Mouse (Mus musculus) T-cell, adult 2 months (primary cell): ENCODE data around the gene Pank1.

Experiments used
- DNase-seq: peaks from one replicate; pipeline ENCODE4 v3.0.0; 2022; ENCODE audit warnings: low spot score

Pank1 gene

GRCm38 (mm10) chr19:34825946-34826655, 53.2 kb downstream of the Pank1 start:
- DNase-seq: peak; percentile 30

- DNase-seq: no peak
Measured at GRCm38 (mm10) chr19:34819577-34820170, 59.6 kb downstream of the Pank1 start.

- no peak for DNase-seq
Measured at GRCm38 (mm10) chr19:34815371-34815770, 63.9 kb downstream of the Pank1 start.

- no peak for DNase-seq
Measured at GRCm38 (mm10) chr19:34814696-34815095, 64.6 kb downstream of the Pank1 start.

- DNase-seq: no peak
Measured at GRCm38 (mm10) chr19:34813961-34814360, 65.3 kb downstream of the Pank1 start.

GRCm38 (mm10) chr19:34813533-34813932, 65.7 kb downstream of the Pank1 start:
- DNase-seq: no peak

GRCm38 (mm10) chr19:34812711-34813110, 66.5 kb downstream of the Pank1 start:
- no peak for DNase-seq

GRCm38 (mm10) chr19:34807173-34807572, 72.1 kb downstream of the Pank1 start:
- DNase-seq: no peak

- DNase-seq: no peak
Measured at GRCm38 (mm10) chr19:34805071-34805470, 74.2 kb downstream of the Pank1 start.

GRCm38 (mm10) chr19:34804531-34804930, 74.7 kb downstream of the Pank1 start:
- DNase-seq: no peak

- no peak for DNase-seq
Measured at GRCm38 (mm10) chr19:34803396-34803795, 75.9 kb downstream of the Pank1 start.

GRCm38 (mm10) chr19:34799644-34800267, 79.5 kb downstream of the Pank1 start:
- no peak for DNase-seq

GRCm38 (mm10) chr19:34796396-34796795, 82.9 kb downstream of the Pank1 start:
- DNase-seq: no peak

- DNase-seq: no peak
Measured at GRCm38 (mm10) chr19:34782491-34782890, 96.8 kb downstream of the Pank1 start.

GRCm38 (mm10) chr19:34778993-34779392, 100.3 kb downstream of the Pank1 start:
- no peak for DNase-seq

- no peak for DNase-seq
Measured at GRCm38 (mm10) chr19:34778098-34778497, 101.2 kb downstream of the Pank1 start.

- no peak for DNase-seq
Measured at GRCm38 (mm10) chr19:34772775-34773174, 106.5 kb downstream of the Pank1 start.

- DNase-seq: no peak
Measured at GRCm38 (mm10) chr19:34770764-34771163, 108.5 kb downstream of the Pank1 start.

GRCm38 (mm10) chr19:34758754-34759153, 120.5 kb downstream of the Pank1 start:
- no peak for DNase-seq
